Mouse (Mus musculus) stomach, postnatal 0 days (tissue): ENCODE measurements around the gene Pvr. TPM values are rescaled to one million over a fixed set of nuclear protein-coding genes. Genes with fewer than 3 reads are reported as not detected.

Source experiments
- ATAC-seq: fragments of 200-750 bp; cut with Nextera tagmentation; 2 replicates; pipeline ENCODE4 v1.8.0; 2017; ENCODE audit not compliant: low FRiP score, low TSS enrichment
- DNase-seq: peaks from one replicate; pipeline ENCODE4 v3.0.0-alpha.2; 2016; ENCODE audit warnings: low spot score
- H3K27ac ChIP-seq: fragments of 300-500 bp; sonication (generic); replicated peaks from 2 replicates; pipeline ENCODE4 v1.5.1; 2014; ENCODE audit warnings: mild to moderate bottlenecking, control low read depth
- H3K27me3 ChIP-seq: fragments of 300-500 bp; sonication (generic); 2 replicates; pipeline ENCODE4 v1.6.1; 2014; ENCODE audit warnings: low read length; ENCODE audit not compliant: control insufficient read depth, insufficient read depth
- H3K36me3 ChIP-seq: fragments of 300-500 bp; sonication (generic); 2 replicates; pipeline ENCODE4 v1.6.1; 2014; ENCODE audit warnings: low read length, mixed read lengths; ENCODE audit not compliant: control insufficient read depth, insufficient read depth
- H3K4me1 ChIP-seq: fragments of 300-500 bp; sonication (generic); replicated peaks from 2 replicates; pipeline ENCODE4 v1.6.1; 2014; ENCODE audit warnings: antibody characterized with exemption; ENCODE audit not compliant: control insufficient read depth, insufficient read depth
- H3K4me2 ChIP-seq: fragments of 300-500 bp; sonication (generic); replicated peaks from 2 replicates; pipeline ENCODE4 v1.6.1; 2014; ENCODE audit warnings: low read depth, mild to moderate bottlenecking, control low read depth, moderate library complexity
- H3K4me3 ChIP-seq: fragments of 300-500 bp; sonication (generic); 2 replicates; pipeline ENCODE4 v1.5.1; 2014; ENCODE audit warnings: low read depth, low read length, control low read depth
- H3K9ac ChIP-seq: fragments of 300-500 bp; sonication (generic); 2 replicates; pipeline ENCODE4 v1.6.1; 2014; ENCODE audit warnings: mild to moderate bottlenecking, low read length, control low read depth, mixed read lengths
- H3K9me3 ChIP-seq: fragments of 300-500 bp; sonication (generic); 2 replicates; pipeline ENCODE4 v1.6.1; 2016; ENCODE audit warnings: low read length; ENCODE audit not compliant: control insufficient read depth
- CTCF ChIP-seq: IDR thresholded peaks from 2 replicates; pipeline ENCODE4 v1.5.1; 2016; ENCODE audit warnings: antibody characterized with exemption, low read depth, mild to moderate bottlenecking, moderate library complexity
- EP300 ChIP-seq: optimal IDR thresholded peaks from 2 replicates; pipeline ENCODE3; 2016; ENCODE audit warnings: antibody characterized with exemption
- whole genome bisulfite sequencing: fragments of 180-500 bp; shearing (Covaris S2); extraction: QIAGEN DNeasy Blood & Tissue Kit; methylation state at CpG from one replicate; pipeline ENCODE4 v1.1.7; 2014; 5-methylcytosine and 5-hydroxymethylcytosine counted together
- polyA plus RNA-seq: library from polyadenylated mRNA; unstranded; fragments of >200 nt; fragmentation: Nextera tagmentation; extraction: Ambion mirVana; gene quantifications from 2 replicates; pipeline ENCODE4 v1.2.1, GENCODE M21; 2015

Gene Pvr
- 6.2 and 6.7 TPM in 2 replicates for polyA plus RNA-seq

DNA sequence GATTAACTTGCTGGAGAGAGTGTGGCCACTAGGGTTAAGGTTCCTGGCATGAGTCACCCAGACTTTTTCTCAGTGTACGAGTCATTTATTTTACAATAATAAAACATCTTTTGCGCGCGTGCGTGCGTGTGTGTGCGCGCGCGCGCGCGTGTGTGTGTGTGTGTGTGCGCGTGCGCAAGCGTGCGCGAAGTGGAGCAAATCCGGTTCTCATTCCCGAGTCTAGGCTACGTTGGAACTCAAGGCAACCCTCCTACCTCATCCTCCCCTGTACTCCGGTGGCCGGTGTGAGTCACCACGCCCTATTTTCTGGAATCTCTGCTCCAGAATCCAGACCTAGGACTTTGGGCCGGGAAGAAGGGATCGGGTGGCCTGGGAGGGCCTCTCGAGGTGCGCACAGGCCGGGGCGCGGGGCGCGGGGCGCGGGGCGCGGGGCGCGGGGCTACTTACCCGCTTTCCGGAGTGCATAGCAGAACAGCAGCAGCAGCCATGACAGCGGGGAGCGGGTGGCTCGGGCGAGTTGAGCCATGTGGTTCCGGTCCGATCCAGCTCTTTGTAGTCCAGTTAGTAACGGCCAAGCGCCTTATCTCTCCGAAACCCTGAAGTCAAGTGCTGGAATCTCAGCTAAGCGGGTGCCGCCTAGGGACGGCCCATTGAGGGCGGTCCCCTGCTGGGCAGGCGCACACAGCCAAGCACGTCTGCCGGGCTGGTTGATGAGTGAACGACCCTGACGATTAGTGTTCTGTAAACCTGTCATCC, at the start of gene Pvr:
TSS of gene Pvr (minus strand) at position 655 of the 756 bp plus-strand sequence.
- H3K36me3 ChIP-seq, result peaks cover 8% of the 10 kb centered on the region
- no peaks in the 10 kb centered on the region for H3K27me3 ChIP-seq
- WGBS, result under 1% methylated on average over 58 of the region's 60 CpGs
- peak within 1 kb of the TSS; percentile 84 for H3K4me3 ChIP-seq
- H3K4me1 ChIP-seq, result 0 out of 2 replicates have a peak, but pooled peaks cover 3% of the 10 kb centered on the region
- peak; percentile 91 for ATAC-seq
- H3K27ac ChIP-seq, result peak within 1 kb of the TSS; percentile 93
- peak within 1 kb of the TSS; percentile 78 for H3K4me2 ChIP-seq
- H3K9ac ChIP-seq, result peak within 1 kb of the TSS; percentile 88
- TF ChIP-seq CTCF, result peak; percentile 59
- no peak for TF ChIP-seq EP300
- DNase-seq, result peak; percentile 83
- H3K9me3 ChIP-seq, result no peaks in the 10 kb centered on the region

DNA sequence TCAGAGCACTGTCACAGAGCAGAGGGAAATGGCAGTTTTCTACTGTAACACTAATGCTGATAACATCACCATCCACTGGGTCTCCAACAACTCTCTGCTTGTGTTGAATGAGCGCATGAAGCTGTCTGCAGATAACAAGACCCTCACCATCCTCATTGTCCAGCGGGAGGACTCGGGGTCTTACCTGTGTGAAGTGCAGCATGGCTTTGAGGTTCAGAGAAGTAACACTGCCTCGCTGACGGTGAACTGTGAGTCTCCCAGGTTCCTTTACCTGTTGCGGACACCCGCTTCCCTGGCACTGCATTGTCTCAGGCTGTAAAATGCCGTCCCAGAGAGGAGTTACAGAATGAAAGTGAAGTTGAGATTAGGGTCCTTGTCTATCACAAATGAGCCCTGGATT, 49.2 kb upstream of the Pvr start:
- H3K9me3 ChIP-seq, result no peaks in the 10 kb centered on the region
- H3K9ac ChIP-seq, result no peak overlapping the region
- DNase-seq (no peak), ATAC-seq (no peak)
- H3K4me1 ChIP-seq, result no peaks in the 10 kb centered on the region
- no peaks in the 10 kb centered on the region for H3K27me3 ChIP-seq
- no peak overlapping the region for H3K4me2 ChIP-seq
- TF ChIP-seq EP300 (no peak), CTCF (no peak)
- H3K4me3 ChIP-seq, result no peak overlapping the region
- H3K36me3 ChIP-seq, result no peaks in the 10 kb centered on the region
- WGBS, result 93% methylated on average over 8 of the region's 8 CpGs
- no peak overlapping the region for H3K27ac ChIP-seq

DNA sequence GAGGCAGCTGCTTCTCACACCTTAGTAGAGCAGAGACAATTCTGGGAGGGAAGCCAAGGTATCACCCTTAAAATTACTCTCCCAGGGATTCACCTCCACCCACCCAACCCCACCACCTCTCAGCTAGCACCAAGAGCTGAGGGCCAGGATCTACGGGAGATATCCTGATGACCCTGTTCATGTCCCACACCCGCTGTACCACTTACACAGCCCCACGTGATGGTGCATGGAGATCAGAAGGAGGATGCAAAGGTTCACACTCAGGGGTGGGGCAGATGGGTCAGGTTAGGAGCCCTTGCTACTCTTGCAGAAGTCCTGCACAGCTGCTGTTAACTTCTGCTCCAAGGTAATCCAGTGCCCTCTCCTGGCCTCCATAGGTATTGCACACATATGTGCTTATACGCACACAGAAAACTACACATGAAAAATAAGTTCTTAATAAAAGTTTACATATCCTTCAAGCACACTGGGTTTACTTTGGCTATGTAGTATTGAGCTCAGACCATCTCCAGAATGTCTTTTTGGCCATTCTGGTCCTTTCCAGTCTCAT, 48.7 kb upstream of the Pvr start:
- DNase-seq (no peak), ATAC-seq (no peak)
- TF ChIP-seq EP300 (no peak), CTCF (peak; percentile 24)
- Histone ChIP-seq H3K27ac (no peak overlapping the region), H3K4me2 (no peak overlapping the region), H3K9ac (no peak overlapping the region), H3K9me3 (no peaks in the 10 kb centered on the region), H3K36me3 (no peaks in the 10 kb centered on the region), H3K27me3 (no peaks in the 10 kb centered on the region), H3K4me3 (no peak overlapping the region), H3K4me1 (no peaks in the 10 kb centered on the region)
- 98% methylated on average over 4 of the region's 4 CpGs for WGBS

DNA sequence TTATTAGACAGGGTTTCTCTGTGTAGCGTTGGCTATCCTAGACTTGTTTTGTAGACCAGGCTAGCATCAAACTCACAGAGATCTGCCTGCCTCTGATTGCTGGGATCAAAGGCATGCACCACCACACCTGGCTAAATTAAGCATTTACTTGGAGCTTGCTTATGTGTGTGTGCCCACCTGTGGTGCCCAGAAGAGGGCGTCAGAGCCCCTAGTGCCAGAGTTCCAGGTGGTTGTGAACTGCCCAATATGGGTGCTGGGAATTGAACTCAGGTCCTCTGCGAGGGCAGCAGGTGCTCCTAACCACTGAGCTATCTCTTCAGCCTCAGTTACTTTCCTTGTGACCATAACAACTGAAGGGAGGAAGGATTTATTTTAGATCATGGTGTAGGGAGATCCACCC, 48.1 kb upstream of the Pvr start:
- Histone ChIP-seq H3K27me3 (no peaks in the 10 kb centered on the region), H3K4me3 (no peak overlapping the region), H3K4me1 (no peaks in the 10 kb centered on the region), H3K9me3 (no peaks in the 10 kb centered on the region), H3K27ac (no peak overlapping the region), H3K4me2 (no peak overlapping the region), H3K36me3 (no peaks in the 10 kb centered on the region), H3K9ac (no peak overlapping the region)
- TF ChIP-seq CTCF (no peak), EP300 (no peak)
- DNase-seq (no peak), ATAC-seq (no peak)
- WGBS, result 74% methylated on average over 3 of the region's 3 CpGs

DNA sequence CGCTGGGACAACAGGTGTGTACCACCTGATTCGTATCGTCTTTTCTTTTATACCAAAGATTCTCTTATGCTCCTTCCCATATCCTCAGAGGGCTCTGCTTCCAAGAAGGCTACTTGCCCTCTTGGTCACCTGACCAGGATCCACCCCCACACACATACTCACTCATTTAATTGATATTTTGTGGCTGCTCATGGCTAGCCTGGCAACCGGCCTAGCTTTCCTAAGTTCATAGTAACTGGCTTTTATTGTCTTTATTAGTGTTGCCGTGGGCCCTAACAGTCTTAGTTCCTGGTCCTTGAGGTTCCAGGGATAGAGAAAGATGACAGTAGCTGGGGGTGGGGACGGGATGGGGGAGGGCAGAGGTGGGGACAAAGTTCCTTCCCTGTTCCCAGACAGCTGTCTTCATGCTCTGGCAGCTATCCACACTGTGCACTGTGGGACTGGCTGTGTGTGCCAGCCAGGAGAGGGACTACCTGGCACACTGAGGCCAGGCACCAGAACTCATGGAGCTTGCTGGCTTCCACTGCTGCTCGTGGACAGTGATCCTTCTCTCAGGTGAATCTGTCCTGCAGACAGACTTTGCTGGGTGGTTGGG, 44.1 kb upstream of the Pvr start, which contains the start of gene Ceacam20:
TSS of gene Ceacam20 (plus strand) at position 428 of the 595 bp plus-strand sequence.
- Histone ChIP-seq H3K36me3 (no peaks in the 10 kb centered on the region), H3K9me3 (no peaks in the 10 kb centered on the region), H3K4me3 (no peak within 1 kb of the TSS), H3K9ac (no peak within 1 kb of the TSS), H3K4me2 (no peak within 1 kb of the TSS), H3K27ac (no peak within 1 kb of the TSS), H3K4me1 (no peaks in the 10 kb centered on the region), H3K27me3 (no peaks in the 10 kb centered on the region)
- no peak for TF ChIP-seq CTCF
- no peak for TF ChIP-seq EP300
- WGBS, result 75% methylated on average over 7 of the region's 7 CpGs
- ATAC-seq (no peak), DNase-seq (no peak)

DNA sequence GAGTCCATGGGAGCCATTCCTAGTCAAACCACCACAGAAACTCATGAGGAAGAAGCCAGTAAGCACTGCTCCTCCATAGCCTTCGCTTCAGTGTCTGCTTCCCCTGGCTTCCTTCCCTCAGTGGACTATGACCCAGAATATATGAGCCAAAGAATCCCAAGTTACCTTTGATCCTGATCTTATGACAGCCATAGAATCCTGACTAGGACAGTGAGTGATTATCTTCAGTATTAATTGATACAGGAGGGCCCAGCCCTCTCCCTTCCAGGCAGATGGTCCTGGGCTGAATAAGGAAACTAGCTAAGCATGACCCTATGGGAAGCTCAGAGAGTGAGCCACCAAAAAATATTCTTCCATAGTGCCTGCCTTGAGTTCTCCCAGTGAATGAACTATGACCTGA, 41.5 kb upstream of the Pvr start:
- Histone ChIP-seq H3K9ac (no peak overlapping the region), H3K36me3 (no peaks in the 10 kb centered on the region), H3K4me3 (no peak overlapping the region), H3K4me1 (no peaks in the 10 kb centered on the region), H3K27ac (no peak overlapping the region), H3K27me3 (no peaks in the 10 kb centered on the region), H3K9me3 (no peaks in the 10 kb centered on the region), H3K4me2 (no peak overlapping the region)
- ATAC-seq, result no peak
- 58% methylated on average over 1 of the region's 1 CpGs for WGBS
- TF ChIP-seq CTCF (no peak), EP300 (no peak)
- DNase-seq, result no peak
